Mouse (Mus musculus): ENCODE data around the gene Olfr1423.
"Not testable (repeated sequence)": the region's sequence is repeated elsewhere in the genome, so short reads cannot be mapped to it uniquely, and the experiment has no call there.

Gene Olfr1423

GRCm38 (mm10) chr19:12041217-12041616 lies at the start of gene Olfr1423:
Olfr1423 (minus strand) TSS chr19:12041317.
- DNase-seq = no peak

- not testable (repeated sequence) for DNase-seq
These were observed 36.5 kb upstream of the Olfr1423 start, which contains the start of gene Olfr1425 for GRCm38 (mm10) chr19:12077631-12078030. Olfr1425 (minus strand) TSS chr19:12077731.

- DNase-seq = not testable (repeated sequence)
These were observed 28.4 kb upstream of the Olfr1423 start for GRCm38 (mm10) chr19:12069546-12069945.

- DNase-seq = not testable (repeated sequence)
These were observed 26.7 kb upstream of the Olfr1423 start for GRCm38 (mm10) chr19:12067806-12068205.

DNA sequence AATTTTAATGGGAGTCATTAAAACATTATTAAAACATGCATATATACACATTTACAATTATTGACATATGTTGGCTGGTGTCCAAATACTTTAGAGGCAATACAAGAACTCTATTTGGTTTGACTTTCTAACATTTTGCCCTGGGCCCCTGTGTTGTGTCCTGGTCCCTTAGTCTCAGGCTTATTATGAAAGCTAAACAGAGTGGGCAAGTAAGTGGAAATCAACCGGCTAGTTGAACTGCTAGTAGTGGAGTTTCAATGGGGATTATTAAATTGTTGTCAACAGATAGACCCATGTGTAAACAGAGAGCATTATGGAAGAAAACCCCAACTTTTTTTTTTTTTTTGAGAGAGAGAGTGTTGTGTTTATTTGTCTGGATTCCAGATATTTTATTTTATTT lies 21.5 kb upstream of the Olfr1423 start, which contains the start of gene Olfr1424:
TSS of gene Olfr1424 (minus strand) at position 101 of the 400 bp plus-strand sequence.
- not testable (repeated sequence) for DNase-seq

DNA sequence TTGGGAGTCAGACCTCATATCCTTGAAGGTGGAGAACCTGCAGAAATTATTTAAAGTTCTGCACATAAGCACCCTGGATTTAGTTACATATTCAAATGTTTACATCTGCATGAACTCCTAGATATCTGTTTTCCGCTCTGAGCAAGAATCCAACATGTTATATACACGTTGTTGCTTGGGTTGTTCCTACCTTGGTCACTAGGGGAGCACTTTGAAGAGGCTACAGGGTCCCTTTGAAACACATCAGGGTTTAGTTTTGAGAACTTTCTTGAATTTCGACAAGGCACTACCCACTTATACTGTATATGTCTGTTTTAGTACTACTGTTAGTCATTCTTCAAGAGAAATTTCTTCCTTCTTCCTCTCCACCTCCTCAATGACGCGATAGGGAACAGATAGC lies 2.0 kb upstream of the Olfr1423 start:
- no peak for DNase-seq

- no peak for DNase-seq
These were observed 3.4 kb downstream of the Olfr1423 start for GRCm38 (mm10) chr19:12037727-12038126.

DNA sequence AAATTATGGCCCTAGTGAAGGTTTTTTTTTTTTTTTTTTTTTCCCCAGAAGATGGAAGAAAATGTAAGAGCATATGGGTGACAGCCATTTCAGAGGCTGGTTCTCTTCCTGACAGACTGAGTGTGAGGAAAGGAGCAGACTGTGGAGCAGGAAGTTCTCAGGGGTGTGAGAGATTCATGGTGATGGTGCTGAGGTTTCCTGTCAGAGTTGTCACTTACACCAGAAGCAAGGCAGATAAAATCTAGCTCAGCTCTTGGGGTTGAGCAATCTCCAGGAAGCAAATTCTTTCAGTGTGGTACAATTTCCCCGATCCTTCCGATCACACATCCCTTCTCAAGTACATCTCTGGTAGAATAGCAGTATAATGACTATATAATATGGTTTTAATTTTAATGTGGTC lies 14.5 kb downstream of the Olfr1423 start:
- no peak for DNase-seq

DNA sequence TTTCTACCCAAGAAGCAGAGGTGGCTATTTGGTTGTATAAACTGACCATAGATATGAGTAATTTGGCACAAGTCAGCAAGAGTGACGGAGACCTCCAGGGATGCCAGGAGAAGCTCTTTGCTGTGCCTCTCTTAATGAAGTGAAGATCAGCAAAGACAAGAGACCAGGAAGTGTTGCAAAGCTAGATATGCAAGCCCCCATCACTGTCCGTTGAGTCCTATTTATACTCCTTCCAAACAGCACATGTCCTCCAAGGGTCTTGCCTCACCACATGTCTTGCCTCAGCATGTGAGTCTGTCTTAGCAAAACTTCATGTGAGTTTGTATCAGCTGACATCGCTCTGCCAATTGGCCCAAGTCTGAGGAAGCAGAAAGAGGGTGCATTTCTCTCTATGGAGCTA lies 15.8 kb downstream of the Olfr1423 start:
- DNase-seq = no peak

- DNase-seq = no peak
These were observed 17.0 kb downstream of the Olfr1423 start for GRCm38 (mm10) chr19:12024149-12024548.

DNA sequence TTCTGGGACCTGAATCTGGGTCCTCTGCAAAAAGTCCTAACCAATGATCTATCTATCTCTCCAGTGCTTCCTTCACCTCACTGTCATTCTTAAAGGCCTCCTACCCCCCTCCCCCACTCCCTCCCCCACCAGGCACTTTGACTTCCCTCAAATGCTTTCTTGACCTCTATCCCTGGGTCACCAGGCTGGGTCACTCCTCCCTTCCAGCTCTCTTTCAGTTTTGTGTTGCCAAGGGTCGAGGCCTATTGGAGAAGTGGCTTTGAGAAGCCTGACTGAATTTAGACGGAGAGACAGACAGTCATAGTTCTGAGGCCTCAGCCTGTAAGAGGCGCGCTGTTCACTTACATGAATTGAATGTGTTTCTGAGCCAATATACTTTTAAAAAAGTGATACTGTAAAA lies 24.9 kb downstream of the Olfr1423 start:
- no peak for DNase-seq

DNA sequence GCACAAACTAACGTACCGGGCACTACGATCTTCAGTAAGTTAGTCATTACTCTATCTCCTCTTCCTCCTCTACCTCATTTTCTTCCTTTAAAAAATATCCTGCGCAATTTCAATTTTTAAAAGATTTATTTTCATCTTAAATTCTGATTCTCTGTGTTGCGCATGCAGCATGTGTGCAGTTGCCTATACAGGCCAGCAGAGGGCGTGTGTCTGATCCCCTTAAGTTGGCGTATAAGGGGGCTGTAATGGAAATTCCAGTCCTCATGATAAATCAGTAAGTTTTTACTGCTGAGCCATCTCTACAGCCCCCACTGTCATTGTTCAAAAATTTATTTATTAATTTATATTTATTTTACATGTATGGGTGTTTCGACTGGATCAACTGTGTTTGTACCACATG lies 25.4 kb downstream of the Olfr1423 start:
- no peak for DNase-seq

GRCm38 (mm10) chr19:12013228-12013627 lies 27.9 kb downstream of the Olfr1423 start:
- DNase-seq = peak; percentile 53

GRCm38 (mm10) chr19:12012615-12013014 lies 28.5 kb downstream of the Olfr1423 start:
- DNase-seq = no peak

- DNase-seq = peak; percentile 91
These were observed 29.3 kb downstream of the Olfr1423 start for GRCm38 (mm10) chr19:12011560-12012556.

DNA sequence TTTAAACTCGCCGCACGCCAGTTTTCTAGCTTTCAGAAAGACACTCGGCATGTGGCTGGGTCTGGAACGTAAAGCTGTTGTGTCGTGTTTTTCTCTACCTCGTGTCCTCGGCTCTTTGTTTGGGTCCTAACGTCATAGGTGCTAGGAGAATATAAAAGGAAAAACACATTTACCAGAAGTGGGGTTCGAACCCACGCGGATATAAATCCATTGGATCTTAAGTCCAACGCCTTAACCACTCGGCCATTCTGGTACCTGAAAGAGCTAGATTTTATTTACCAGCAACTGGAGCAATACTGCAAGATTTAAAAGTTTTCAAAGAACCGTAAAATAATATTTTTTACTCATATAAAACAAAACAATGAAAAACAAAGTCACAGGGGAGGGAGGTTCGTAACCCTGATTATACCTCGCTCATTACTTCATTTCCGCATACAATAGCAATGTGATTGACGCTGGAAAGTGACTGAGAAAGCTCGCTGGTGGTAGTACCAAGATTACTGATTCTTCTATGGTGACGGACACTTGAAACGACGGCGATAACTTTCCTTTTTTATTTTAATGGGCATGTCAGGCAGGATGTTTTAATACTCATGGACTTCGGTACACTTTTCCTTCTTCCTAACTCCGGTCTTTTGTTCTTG lies 30.1 kb downstream of the Olfr1423 start:
- DNase-seq = peak; percentile 79

- peak; percentile 67 for DNase-seq
These were observed 30.8 kb downstream of the Olfr1423 start for GRCm38 (mm10) chr19:12010281-12010771.

- peak; percentile 77 for DNase-seq
These were observed 31.4 kb downstream of the Olfr1423 start for GRCm38 (mm10) chr19:12009501-12010280.

DNA sequence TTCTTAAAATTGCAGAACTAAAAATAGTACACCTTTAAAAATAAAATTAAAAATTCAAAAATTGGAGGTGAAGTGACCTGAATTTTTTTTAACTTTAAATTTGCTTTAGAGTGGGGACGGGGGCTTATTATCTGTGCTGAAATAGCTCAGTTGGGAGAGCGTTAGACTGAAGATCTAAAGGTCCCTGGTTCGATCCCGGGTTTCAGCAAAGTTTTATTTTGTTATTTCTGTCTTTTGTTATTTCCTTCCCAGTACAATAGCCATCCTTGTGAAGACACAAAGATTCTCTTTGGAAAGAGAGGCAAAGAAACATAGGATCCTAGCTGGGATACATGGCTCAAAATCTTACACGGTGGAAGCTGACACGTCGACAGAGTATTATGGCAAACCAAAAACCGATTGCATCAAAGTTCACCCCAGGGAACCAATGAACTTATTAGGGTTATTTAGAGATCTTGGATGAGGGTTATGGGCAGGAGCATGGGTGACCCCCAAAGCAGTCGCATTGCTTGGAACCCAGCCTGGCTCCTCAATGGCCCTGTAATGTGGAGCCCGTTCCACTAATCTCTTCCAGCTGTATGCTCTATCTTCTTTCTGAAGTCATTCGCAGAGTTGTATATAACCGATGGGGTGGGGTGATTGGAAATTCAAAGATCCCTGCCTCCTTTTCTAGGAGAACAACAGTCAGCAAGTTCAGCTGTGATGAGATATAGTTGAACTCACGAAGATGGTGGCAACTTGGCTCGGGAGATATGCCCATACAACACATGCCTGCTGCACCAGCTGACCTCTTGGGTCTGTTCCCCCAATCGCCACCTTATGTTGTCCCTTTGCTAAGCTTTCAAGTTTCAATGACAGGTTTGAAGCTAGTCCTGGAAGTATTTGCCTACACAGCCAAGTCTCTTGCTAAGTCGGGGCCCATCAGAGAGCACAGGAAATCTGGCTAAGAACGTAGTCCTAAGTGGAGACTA lies 32.4 kb downstream of the Olfr1423 start:
- DNase-seq = no peak

DNA sequence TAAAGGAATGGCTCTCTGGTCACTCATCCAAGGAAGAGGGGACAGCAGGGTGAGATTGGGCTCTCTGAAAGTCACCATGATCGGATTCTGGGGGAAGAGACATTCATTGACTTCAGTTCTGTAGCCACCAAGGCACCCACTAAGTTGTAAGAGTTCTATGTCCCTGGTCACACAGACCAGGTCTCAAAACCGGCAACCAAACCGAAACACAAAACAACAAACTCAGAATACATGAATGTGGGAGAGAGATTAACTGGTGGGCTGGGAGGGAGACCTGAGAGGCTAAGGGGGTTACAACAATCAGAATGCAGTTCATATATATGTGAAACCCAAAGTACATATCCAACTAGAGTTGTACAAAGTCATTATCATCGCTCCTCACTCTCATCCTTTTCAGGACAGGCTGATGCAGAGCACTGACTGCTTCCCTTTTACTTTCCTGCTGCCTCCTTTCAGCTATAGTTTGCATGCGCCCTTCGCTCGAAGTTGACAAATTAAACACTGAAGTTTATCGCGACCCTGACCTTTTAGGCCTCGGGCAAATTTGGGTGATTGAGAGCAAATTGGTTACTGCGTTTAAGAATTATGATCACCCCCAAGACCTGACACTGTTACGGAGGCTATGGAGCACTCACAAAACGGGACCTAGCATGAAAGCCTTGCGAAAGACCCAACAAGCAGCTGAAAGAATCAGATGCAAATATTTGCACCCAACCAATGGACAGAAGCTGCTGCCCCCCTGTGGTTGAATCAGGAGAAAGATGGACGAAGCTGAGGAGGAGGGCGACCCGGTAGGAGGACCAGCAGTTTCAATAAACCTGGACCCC lies 33.8 kb downstream of the Olfr1423 start:
- peak; percentile 60 for DNase-seq

Data from lung, postnatal 14 days (tissue).